8 mouse cellular contexts compared by ENCODE assay signal in the genomic region with DNA sequence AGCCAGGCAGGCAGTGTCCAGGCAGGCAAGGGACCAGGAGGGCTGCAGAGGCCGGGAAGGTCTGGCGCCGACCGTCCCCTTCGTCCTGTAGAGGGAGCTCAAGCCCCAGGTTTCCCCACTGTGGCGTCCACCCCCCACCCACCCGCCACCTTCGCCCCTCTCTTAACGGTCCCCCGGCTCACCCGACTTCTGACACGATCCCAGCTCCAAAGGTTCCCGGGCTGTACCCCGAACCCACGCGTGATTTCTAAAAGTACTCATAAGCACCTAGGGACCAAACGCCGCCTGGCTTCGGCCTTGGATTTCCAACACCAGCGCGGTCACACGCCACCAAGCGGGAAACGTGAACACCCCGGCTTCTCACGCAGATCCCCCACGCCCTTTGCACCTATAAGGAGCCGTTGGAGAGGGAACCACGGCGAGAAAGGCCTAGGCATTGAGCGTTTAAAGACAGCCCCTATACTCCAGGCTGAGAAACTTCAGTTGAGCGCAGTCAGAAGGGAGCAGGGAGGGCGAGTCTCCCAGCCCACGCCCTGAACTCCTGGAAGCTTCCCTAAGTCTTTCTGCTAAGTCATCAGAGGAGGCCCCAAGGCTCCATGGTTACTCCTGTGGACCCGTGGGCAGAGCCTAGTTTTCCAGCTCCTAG. TPM values are rescaled to one million over a fixed set of nuclear protein-coding genes. Genes with fewer than 3 reads are reported as not detected.
DNase-seq lines count a peak whose midpoint lies in the region; ATAC-seq and TF ChIP-seq lines count a peak whose summit lies in the region.

No protein-coding gene starts in this region.

- peak; percentile 71 for TF ChIP-seq CTCF in brain, embryonic 14.5 days (IDR thresholded peaks at IDR 0.05; ENCODE audit: borderline replicate concordance, extremely low read depth, insufficient read depth, insufficient read length)
- peak; percentile 77 for TF ChIP-seq CTCF in liver, adult 2 months (IDR thresholded peaks at IDR 0.05; ENCODE audit: low read depth, low read length)

- H3K27me3 ChIP-seq in forebrain, embryonic 16.5 days (replicated peaks; ENCODE audit: control insufficient read depth, insufficient read depth, low read length): peaks cover 70% of the 10 kb centered on the region
- H3K27me3 ChIP-seq in hindbrain, embryonic 13.5 days: peaks cover 71% of the 10 kb centered on the region
- H3K27me3 ChIP-seq in liver, adult 2 months (ENCODE audit: control insufficient read depth, insufficient read depth, low read length): peaks cover 22% of the 10 kb centered on the region

- DNase-seq in frontal cortex, postnatal 25 days (ENCODE audit: low spot score in 2 of 2): no peak
- peak; percentile 70 for DNase-seq in brain, embryonic 14.5 days (ENCODE audit: low read depth)
- peak; percentile 36 for DNase-seq in liver, adult 2 months (ENCODE audit: extremely low read depth, low read depth, low spot score)
- peak; percentile 86 for DNase-seq in neural tube, embryonic 10.5 days (ENCODE audit: extremely low spot score, low spot score)
- no peak for DNase-seq in B cell, adult 2 months

- TF ChIP-seq POLR2A in brain, embryonic 14.5 days (IDR thresholded peaks at IDR 0.05; ENCODE audit: borderline replicate concordance, extremely low read depth, insufficient read depth, insufficient read length, poor library complexity, severe bottlenecking): no peak
- TF ChIP-seq POLR2A in liver, adult 2 months (IDR thresholded peaks at IDR 0.05; ENCODE audit: extremely low read depth, insufficient read depth, low read length): no peak

- no peak overlapping the region for H3K9ac ChIP-seq in forebrain, embryonic 16.5 days (replicated peaks; ENCODE audit: low read depth, low read length)
- H3K9ac ChIP-seq in hindbrain, embryonic 13.5 days: peak overlapping the region; percentile 95
- H3K9ac ChIP-seq in liver, adult 2 months (ENCODE audit: low read depth, low read length): no peak overlapping the region

- peak overlapping the region; percentile 28 for H3K4me3 ChIP-seq in forebrain, embryonic 16.5 days (replicated peaks; ENCODE audit: low read length)
- peak overlapping the region; percentile 59 for H3K4me3 ChIP-seq in hindbrain, embryonic 13.5 days
- peak overlapping the region; percentile 31; the same call in 1 of the 2 replicates for H3K4me3 ChIP-seq in liver, adult 2 months (ENCODE audit: insufficient read depth, low read depth, low read length)

- H3K27ac ChIP-seq in forebrain, embryonic 16.5 days (ENCODE audit: low read length): no peak overlapping the region
- H3K27ac ChIP-seq in hindbrain, embryonic 13.5 days: peak overlapping the region; percentile 30; the same call in 1 of the 2 replicates
- no peak overlapping the region for H3K27ac ChIP-seq in liver, adult 2 months (replicated peaks; ENCODE audit: insufficient read depth, low read depth, low read length)

- H3K79me2 ChIP-seq in liver, adult 2 months (ENCODE audit: control insufficient read depth, insufficient read depth, low read length): no peaks in the 10 kb centered on the region

- peaks cover 34% of the 10 kb centered on the region for H3K4me1 ChIP-seq in forebrain, embryonic 16.5 days (replicated peaks; ENCODE audit: control insufficient read depth, insufficient read depth, low read length)
- peaks cover 65% of the 10 kb centered on the region for H3K4me1 ChIP-seq in hindbrain, embryonic 13.5 days (replicated peaks)
- peaks cover 9% of the 10 kb centered on the region; the same call in 1 of the 2 replicates for H3K4me1 ChIP-seq in liver, adult 2 months (ENCODE audit: control insufficient read depth, insufficient read depth, low read length)

- WGBS in forebrain, embryonic 16.5 days: 1% methylated on average over 35 of the region's 35 CpGs
- 1% methylated on average over 35 of the region's 35 CpGs for WGBS in hindbrain, embryonic 13.5 days
- 3% methylated on average over 35 of the region's 35 CpGs for WGBS in liver, adult 2 months

- no peaks in the 10 kb centered on the region for H3K36me3 ChIP-seq in forebrain, embryonic 16.5 days (ENCODE audit: control insufficient read depth, insufficient read depth)
- H3K36me3 ChIP-seq in hindbrain, embryonic 13.5 days: no peaks in the 10 kb centered on the region
- H3K36me3 ChIP-seq in liver, adult 2 months (ENCODE audit: control insufficient read depth, insufficient read depth, low read length): no peaks in the 10 kb centered on the region

- peak; percentile 76 for ATAC-seq in frontal cortex, adult (ENCODE audit: low TSS enrichment)
- peak; percentile 37 for ATAC-seq in forebrain, embryonic 16.5 days
- 0 out of 2 replicates have a peak, but pooled peaks have one; percentile 26 for ATAC-seq in hindbrain, embryonic 13.5 days (ENCODE audit: low FRiP score)

- peak overlapping the region; percentile 45 for H3K4me2 ChIP-seq in forebrain, embryonic 16.5 days (ENCODE audit: low read length)
- H3K4me2 ChIP-seq in hindbrain, embryonic 13.5 days: peak overlapping the region; percentile 66

- H3K9me3 ChIP-seq in forebrain, embryonic 16.5 days (ENCODE audit: control insufficient read depth, low read length): no peaks in the 10 kb centered on the region
- no peaks in the 10 kb centered on the region for H3K9me3 ChIP-seq in hindbrain, embryonic 13.5 days

RNA-seq across cellular contexts. Expression of a gene that starts 4.1 kb away (rescaled TPM):
- 17.4 and 33.7 TPM in 2 replicates for polyA plus RNA-seq in brain, embryonic 14.5 days (2012; rRNA removed)
- polyA plus RNA-seq in forebrain, embryonic 16.5 days (2015; fragmentation: Nextera tagmentation; extraction: Ambion mirVana): 0.68 and 1.1 TPM in 2 replicates
- 20.4 and 23.6 TPM in 2 replicates for polyA plus RNA-seq in hindbrain, embryonic 13.5 days (2015; fragmentation: Nextera tagmentation; extraction: Ambion mirVana)
- total RNA-seq in liver, adult 2 months (2014; rRNA removed): 0.18 and 0.20 TPM in 2 replicates
- polyA plus RNA-seq in liver, adult 2 months (2012; rRNA removed): 0.22 and 0.31 TPM in 2 replicates

Comparison
In these comparisons a context has a peak if more than half of its experiments do, and no peak if none do; other contexts are left out.
1. ATAC-seq: peak in every context shown above with its lines; median percentile 76 in frontal cortex, adult; 37 in forebrain, embryonic 16.5 days; 26 in hindbrain, embryonic 13.5 days.
2. DNase-seq: peak in brain, embryonic 14.5 days (single experiment), liver, adult 2 months (single experiment) and neural tube, embryonic 10.5 days (single experiment); none in frontal cortex, postnatal 25 days (0 of 2) and B cell, adult 2 months (0 of 2).
3. Peak in every context shown above with its lines, with median percentiles within 50 percentile points of each other: H3K4me3 ChIP-seq.